Mouse (Mus musculus) pancreas, adult 10 weeks (tissue): ENCODE data around the gene Casc4. TPM values are rescaled to one million over a fixed set of nuclear protein-coding genes. Genes with fewer than 3 reads are reported as not detected.

Experiments used
- polyA plus RNA-seq: library from polyadenylated mRNA; stranded (reverse); fragments of 350-450 nt; fragmentation: Illumina TruSeq; extraction: RNeasy Lipid Tissue Mini Kit (QIAGEN cat#74804); gene quantifications from one replicate; pipeline ENCODE4 v1.2.3, GENCODE M21; 2015; ENCODE audit warnings: low read depth, low replicate concordance; ENCODE audit not compliant: insufficient read depth

The Casc4 gene
- polyA plus RNA-seq = 4.0 TPM

GRCm38 (mm10) chr2:121866632-121867050, at the start of gene Casc4:
Gene Casc4, plus strand, starts transcription at chr2:121866970.

GRCm38 (mm10) chr2:121955765-121956223, 89.0 kb downstream of the Casc4 start, which contains the start of the genes Ctdspl2 and Mageb3:
Gene Ctdspl2, plus strand, starts transcription at chr2:121956001.
Gene Mageb3, minus strand, starts transcription at chr2:121956092.

Other genes starting within 250 kb of the Casc4 start
- gene Frmd5, start 59.9 kb upstream of the Casc4 start, polyA plus RNA-seq = 1.0 TPM
- 2.5 TPM for gene Ctdspl2, start 89.0 kb downstream of the Casc4 start, polyA plus RNA-seq
- not detected for gene Mageb3, start 89.1 kb downstream of the Casc4 start, polyA plus RNA-seq
- 8.5 TPM for gene Eif3j1, start 161.6 kb downstream of the Casc4 start, polyA plus RNA-seq